Mouse (Mus musculus) left cerebral cortex, adult 9 months (tissue): ENCODE results near the gene Fam131c.

ENCODE experiments used
- DNase-seq, 2 experiments: peaks; one replicate each; pipeline ENCODE4 v3.0.0; 2022; ENCODE audit warnings: low spot score in 2 of 2

The Fam131c gene

GRCm38 (mm10) chr4:141408577-141408976 lies 40.6 kb downstream of the Fam131c start:
- no peak for DNase-seq

GRCm38 (mm10) chr4:141411430-141411992 lies 43.5 kb downstream of the Fam131c start:
- DNase-seq, result no peak

- no peak for DNase-seq
These were observed 47.9 kb downstream of the Fam131c start, which contains the start of gene Clcnkb for GRCm38 (mm10) chr4:141415924-141416323. TSS of gene Clcnkb (minus strand) at chr4:141416014.

DNA sequence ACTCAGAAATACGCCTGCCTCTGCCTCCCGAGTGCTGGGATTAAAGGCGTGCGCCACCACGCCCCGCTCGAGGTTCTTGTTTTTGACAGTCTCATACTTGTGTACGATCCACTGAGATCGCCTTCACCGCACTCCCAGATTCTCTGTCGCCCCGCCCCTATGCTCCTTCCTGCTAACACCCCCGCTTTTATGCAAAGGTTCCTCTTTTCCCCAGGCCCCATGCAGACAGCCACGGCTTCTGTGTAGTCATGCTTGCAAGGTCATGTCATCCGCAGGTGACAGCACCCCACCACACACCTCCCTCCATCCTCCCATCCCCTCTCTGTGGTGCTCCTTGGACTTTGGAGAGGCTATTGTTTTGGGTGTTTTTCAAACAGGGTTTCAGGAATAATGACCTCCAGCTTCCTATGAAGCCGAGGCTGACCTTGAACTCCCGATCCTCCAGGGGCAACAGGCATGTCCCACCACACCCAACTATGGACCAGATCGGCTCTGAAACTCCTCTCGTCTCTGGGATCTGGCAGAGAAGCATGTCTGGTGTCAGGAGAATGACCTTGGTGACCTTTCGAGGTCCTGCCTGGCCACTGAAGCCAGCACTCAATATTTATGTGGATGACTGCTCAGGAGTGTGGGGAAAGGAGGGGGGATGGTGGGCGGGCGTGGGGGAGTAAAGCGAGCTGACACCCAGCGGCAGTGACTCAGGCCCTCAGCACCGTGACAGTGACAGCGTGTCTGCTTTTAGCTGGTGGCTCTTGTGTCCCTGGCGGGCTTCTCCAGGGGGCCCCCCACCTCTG lies 51.6 kb downstream of the Fam131c start:
- DNase-seq, result no peak

- no peak for DNase-seq
These were observed 52.3 kb downstream of the Fam131c start, which contains the start of gene Hspb7 for GRCm38 (mm10) chr4:141420192-141420829. TSS of gene Hspb7 (plus strand) at chr4:141420779.

DNA sequence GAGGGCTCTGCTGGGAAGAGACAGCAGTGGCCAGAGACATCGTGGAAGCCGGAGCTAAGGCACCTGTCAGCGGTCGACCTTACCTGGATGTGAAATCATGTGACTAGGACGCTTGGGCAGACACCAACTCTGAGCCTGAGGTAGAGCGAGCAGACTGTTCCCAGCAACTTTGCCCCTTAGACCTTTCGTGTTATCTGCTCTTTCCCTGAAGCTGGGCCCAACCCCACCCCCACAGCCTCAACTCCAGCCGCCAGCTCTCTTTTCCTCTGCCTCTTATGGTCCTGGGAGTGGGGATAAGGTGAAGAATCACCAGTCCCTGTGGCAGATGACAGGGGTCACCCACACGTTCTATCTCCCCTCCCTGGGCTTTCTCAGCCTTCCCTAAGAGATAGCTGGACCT lies 52.9 kb downstream of the Fam131c start:
- no peak for DNase-seq

- no peak for DNase-seq
These were observed 53.4 kb downstream of the Fam131c start for GRCm38 (mm10) chr4:141421423-141421822.

- no peak for DNase-seq
These were observed 54.8 kb downstream of the Fam131c start for GRCm38 (mm10) chr4:141422841-141423240.

DNA sequence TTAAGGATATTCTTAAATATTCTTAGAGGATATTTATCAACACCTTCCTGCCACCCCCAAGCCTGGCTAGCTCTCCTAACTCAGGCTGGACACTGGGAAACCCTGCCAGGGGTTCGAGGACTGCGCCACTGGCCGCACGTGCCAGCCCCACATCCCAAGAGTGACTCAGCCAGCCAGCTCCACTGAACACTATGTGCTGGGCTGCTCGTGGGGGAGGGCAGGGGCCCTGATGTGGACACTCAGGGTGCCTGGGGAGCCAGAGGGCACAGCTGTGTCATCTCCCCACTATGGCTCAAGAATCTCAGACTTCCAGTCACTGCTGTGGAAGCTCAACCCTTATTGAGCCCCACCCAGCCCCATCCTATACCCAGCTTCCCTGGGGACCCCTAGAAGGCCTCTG lies 55.3 kb downstream of the Fam131c start:
- DNase-seq, result no peak

DNA sequence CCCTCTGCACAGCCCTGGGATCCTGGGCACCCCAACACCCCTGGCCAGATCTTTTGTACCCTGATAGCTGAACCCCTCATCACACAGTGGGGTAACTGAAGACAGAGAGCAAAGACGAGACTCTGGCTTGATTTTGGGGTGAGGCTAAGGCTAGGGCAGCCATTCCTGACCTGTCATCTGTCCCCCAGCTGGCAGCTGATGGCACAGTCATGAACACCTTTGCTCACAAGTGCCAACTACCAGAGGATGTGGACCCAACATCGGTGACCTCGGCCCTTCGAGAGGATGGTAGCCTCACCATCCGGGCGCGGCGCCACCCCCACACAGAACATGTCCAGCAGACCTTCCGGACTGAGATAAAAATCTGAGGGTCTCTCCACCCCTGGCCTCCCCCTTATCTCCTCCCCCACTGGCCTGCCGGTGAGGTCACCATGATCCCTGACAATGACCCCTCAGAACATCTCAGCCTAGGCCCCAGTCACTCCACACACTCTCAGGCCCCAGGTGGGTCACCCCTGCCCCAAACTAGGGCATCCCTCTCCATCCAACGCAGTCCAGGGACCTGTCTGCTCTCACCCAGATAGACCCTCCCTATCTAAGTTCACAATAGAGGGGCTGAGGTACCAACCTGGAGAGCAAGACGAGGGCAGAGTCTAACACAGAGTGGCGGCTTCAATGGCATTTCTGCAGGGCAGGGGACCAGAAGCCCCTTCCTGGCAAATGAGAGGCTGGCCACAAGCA lies 55.8 kb downstream of the Fam131c start:
- no peak for DNase-seq

- peak; percentile 64 to 76 for DNase-seq
These were observed 57.8 kb downstream of the Fam131c start for GRCm38 (mm10) chr4:141425484-141426479.

- DNase-seq, result no peak
These were observed 59.1 kb downstream of the Fam131c start for GRCm38 (mm10) chr4:141426796-141427745.

- no peak for DNase-seq
These were observed 59.9 kb downstream of the Fam131c start for GRCm38 (mm10) chr4:141427921-141428320.

DNA sequence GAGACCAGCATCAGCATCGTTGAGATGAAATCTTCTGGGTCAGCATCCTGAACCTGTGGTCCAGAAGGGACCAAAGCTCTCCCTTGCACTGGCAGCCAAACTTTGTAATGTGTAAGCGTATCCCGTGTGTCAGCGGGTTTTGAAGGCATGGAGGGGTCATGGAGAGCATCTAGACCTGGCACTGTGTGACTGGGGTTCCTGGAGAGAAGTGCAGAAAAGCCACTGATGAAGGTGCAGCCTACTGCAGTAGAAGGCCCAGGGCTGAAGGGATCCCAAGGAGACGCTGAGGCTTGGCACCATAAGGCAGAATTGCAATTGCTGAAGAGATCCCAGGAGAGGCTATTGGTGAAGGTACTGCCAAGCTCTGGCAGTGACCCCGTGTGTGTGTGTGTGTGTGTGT lies 61.4 kb downstream of the Fam131c start:
- DNase-seq, result no peak

DNA sequence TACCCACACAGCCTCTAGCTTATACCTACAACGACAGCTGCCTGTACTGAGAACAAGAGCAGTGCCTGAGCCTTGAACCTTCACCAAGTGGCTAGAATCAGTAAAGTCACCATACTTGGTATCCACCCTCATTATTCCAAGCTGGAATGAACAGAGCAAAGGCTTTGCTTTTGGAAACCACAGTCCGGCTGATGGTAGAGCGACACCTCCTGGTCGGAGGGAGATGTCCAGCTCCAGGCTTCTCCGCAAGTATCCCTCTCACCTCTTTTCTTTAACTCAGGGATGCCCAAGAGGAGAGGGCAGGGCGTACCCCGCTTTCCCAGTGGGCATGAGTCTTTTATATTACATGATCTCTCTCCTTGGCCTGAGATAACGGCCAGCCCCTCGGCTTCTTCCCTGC lies 61.8 kb downstream of the Fam131c start:
- DNase-seq, result no peak

DNA sequence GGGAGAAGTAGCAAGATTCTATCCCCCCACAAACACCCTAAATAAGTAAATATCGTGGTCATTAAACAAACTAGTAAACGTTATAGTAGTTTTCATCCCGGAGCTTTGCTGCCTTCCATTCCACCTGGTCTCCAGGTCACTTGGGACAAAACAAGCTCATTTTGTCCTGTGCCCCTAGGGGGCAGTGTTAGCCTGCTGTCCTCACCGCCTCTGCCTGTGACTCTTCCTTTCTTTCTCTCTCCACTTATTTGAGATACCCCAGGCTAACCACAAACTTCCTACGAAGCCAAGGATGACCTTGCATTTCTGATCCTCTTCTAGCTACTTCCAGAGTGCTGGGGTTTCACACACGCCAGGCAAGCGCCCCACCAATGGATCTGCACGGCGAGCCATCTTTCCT lies 63.0 kb downstream of the Fam131c start:
- peak in 1 of 2 experiments; percentile 73 for DNase-seq

GRCm38 (mm10) chr4:141432666-141433065 lies 64.6 kb downstream of the Fam131c start:
- DNase-seq, result no peak

DNA sequence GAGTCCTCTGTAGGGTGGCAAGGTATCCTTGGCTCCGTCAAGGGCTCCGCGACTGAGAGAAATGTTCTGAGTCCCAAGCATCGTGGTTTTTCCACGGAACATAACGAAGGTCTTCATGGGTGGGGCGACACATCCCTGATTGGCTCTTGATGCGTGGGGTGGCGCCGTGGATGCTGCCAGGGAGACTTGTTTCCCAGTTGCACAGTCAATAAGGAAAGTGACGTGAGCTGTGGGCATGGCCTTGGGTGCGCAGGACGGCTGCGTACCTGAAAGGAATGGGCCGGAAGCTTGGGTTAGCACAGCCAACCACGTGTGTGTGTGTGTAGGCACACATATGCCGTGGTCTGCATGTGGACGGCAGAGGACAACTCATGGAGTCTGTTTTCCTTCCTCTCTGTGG lies 65.2 kb downstream of the Fam131c start:
- DNase-seq, result no peak
